Mouse (Mus musculus) common myeloid progenitor, adult 5-6 weeks (primary cell): ENCODE data around the gene Tpd52l2. TPM values are rescaled to one million over a fixed set of nuclear protein-coding genes. Genes with fewer than 3 reads are reported as not detected.

Experiments used
- ATAC-seq: replicated peaks from 2 replicates; pipeline ENCODE4 v1.8.0; 2016; ENCODE audit warnings: low read depth, mild to moderate bottlenecking, moderate TSS enrichment, inconsistent platforms; ENCODE audit not compliant: poor library complexity, severe bottlenecking
- total RNA-seq: library from RNA; stranded (forward); fragments of 200-1000, 187-1606 nt; gene quantifications from 2 replicates; pipeline ENCODE4 v1.2.3, GENCODE M21; 2017

Tpd52l2 gene
- 148 and 155 TPM in 2 replicates for total RNA-seq

DNA sequence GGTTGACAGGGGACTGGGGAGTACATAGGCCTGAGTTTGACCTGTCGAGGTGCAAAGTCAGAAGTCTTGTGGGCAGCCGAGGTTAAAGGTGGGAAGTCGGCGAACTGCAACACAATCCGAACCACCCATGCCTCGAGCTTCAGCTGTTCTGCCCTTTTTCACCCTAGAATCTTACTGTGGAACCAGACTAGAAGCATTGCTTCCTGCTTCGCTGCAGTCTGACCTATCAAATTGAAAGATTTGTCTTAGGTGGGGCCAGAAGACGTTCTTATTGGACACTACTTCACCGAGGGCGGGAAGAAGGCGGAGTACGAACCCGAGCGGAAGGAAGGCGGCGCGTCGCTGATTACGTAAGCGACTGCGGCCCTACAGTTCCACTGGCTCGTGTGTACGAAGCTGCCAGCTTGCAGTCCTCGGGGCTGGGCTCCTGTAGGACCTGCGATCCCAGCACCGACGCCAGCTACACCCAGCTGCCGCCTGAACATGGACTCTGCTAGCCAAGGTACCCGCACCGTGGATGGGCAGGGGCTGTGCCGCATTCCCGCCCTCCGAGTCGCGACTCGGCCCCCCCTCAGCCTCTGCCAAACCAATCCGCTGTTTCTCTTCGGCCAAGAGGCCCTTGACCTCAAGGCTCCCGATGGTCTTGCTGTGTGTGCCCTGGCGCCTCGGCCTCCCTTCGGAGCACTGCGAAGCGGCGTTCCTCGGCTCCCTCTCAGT, at the start of gene Tpd52l2:
Tpd52l2 (plus strand) TSS at position 312 of the 717 bp plus-strand sequence.
- peak; percentile 79 for ATAC-seq

DNA sequence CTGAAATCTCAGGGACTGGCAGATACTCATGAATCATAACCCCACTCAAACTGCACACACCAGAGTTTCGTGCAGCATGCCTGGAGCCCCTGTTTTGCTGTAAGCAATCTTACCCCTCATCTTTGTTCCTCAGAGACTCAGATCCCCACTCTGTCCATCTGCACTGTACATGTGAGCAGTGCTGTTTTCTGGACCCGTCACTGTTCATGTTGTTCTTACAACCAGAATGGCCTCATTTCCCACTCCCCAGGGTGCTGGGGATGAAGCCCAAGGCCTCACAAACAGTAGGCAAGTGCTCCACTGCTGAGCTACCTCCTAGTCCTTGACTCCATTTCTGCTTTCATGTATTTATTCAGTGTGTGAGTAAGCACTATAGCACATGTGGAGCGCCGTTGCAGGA, 44.8 kb upstream of the Tpd52l2 start:
- no peak for ATAC-seq

DNA sequence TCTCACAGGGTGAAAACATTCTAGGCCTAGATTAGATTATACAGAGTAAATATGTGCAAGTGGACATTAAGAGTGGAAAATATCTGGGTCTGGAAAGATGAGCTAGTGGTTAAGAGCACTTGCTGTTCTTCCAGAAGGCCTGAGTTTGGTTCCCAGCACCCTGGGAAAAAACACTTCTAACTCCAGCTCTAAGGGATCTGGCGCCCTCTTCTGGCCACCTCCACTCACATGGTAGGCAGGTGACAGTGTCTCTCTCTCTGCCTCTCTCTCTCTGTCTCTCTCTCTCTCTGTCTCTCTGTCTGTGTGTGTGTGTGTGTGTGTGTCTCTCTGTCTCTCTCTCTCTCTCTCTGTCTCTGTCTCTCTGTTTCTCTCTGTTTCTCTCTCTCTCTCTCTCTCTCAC, 43.7 kb upstream of the Tpd52l2 start:
- ATAC-seq = no peak

DNA sequence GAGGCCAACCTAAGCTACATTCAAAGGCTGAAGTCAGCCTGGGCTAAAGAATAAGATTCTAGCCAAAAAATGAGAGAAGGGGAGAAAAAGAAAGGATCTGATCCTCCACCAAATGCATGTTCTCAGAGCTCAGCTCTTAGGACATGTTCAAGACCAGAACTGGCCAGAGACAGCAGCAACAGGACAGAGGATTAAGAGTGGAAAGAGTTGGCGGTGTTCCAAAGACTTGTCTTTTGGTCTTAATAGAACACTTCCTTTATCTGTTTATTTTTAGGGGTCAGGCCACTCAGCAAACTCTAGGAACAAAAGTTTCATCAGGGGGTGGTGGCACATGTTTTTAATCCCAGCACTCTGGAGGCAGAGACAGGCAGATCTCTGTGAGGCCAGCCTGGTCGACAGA, 41.0 kb upstream of the Tpd52l2 start:
- no peak for ATAC-seq

DNA sequence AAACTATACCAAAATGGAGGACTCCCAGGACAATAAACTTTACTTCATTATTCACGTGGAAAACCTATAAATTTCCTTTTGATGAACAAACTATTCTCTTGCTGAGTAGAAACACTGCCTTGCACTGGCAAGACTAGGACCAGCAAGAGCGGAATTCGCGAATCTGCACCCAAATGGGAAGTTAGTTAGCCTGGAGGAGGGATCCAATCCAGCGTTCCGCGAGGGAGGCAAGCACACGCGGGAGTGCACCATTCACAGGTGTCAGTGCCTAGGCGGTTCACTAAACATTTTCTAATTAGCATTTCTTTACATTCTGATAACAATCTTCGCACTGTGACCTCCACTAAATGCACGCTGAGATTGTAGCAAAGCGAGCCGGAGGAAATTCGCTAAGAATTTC, 39.1 kb upstream of the Tpd52l2 start:
- ATAC-seq = no peak

DNA sequence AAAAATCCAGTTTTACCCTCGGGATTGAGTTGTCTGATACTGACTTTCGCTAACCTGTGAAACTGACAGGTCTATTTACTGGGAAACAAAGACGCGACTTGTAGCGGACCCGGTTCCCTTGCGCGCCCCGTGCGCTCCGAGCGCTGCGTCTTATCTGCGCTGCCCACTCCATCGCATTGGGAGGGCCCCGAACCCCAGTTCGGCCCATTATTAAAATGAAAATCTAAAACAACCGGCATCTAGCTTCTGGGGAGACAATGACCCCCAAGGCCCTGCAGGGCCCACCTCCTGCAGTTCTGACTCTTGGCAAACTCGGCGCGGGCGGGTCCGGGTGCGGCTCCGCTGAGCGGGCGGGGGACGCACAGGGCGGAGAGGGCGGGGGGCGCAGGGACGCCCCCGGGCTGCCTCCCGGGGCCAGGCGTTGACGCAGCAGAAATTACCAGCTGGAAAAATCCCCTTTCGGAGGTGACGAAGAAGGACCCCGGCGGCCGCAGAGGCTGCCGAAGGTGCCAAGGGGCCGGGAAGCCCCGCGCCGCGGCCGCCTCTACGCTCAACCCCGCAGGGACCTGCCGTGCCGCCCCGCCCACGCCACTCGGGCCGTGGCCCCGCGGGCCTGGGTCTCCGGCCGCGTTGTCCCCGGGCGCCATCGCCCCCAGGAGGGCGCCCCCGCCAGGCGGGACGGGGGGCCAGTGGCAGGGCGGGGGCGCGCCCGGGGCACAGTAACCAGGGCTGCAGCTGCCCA, 38.4 kb upstream of the Tpd52l2 start:
- no peak for ATAC-seq

DNA sequence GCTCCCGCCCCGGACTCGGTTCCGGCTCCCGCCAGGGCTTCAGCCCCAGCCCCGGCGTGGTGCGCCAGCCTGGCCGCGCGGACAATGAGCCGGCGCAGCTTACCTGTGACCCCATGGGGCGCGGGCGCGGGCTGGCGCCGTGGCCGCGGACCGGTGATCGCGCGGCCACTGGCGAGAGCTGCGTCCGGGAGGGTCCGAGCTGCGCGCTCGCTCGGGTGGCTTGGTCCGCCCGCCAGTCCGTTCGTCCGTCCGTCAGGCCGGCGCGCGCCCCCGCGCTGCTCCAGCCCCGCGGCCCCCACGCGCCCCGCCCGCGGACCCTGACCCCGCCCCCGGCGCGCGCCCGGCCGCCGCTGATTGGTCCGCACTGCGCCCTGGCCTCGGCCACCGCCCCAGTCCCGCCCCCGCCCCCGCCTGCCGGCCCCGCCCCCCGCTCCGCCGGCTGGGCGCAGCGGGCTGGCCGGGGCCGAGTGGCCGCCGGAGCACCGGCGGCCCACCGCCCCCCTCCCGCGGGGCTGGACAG, 37.7 kb upstream of the Tpd52l2 start, which contains the start of gene Zbtb46:
Zbtb46 (minus strand) TSS at position 274 of the 520 bp plus-strand sequence.
- no peak for ATAC-seq

DNA sequence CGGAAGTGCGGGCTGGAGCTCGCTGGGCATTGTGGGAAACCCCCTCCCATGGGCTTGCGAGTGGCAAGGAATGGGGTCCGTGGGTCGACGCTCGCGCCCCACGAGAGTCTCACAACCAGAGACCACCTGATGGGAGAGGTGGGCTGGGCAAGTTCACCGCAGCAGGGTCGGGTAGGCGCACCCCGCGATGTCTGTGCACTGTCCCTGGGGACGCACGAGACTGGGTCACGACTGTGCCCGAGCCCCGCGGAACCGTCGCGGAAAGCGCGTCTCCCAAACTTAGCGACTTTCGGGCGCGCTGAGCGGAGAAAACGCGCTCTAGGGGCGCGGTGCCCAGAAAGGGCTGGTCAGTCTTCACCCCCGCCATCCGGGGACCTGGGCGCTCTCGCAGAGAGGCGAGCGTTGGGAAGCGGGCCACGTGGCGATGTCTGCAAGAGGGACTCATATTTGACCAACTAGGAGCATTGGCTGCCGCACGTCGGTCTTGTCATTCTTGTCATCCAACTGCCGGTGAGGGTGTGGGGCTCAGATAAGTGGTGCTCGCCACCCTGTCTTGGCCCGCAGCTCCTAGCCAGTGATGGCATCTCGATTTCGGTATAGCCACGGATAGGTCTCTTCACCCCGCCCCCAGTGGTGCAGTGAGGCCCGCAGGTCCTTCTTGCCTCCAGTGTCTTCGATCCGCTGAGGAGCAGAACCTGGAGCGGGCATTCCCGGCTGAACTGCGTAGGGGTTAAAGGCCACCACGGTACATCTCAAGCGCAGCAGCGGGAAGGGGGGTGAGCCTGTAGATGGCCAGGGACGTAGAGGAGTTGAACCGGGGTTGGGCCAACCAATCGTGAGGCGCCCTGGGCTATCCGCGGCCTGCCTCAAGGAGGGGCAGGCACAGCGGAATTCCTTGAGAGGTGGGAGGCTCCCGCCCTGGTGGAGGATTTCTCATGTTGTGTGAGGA, 37.0 kb upstream of the Tpd52l2 start:
- ATAC-seq = peak; percentile 65

DNA sequence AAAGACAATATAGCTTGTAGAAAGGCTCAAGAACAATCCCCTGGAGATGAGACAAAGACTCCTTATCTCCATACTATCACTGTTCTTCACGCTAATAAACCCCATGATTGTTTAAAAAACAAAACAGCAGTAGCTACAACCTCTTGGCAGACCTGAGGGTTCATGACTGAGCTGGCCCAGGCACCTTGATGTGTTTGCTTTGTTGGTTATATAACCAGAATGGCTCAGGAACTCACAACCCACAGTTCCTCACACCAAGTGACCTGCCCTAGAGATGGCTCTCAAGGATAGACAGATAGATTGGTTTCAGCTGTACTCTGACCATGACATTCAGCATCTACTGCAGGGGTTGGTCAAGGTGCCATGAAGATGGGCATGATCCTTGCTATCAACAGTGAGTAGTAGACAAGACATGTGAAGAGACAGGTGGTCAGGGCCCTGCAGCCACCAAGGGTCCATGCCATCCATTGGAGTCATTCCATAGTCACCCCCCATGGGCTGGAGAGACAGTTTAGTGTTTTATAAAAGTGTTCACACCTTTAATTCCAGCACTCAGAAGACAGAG, 35.3 kb upstream of the Tpd52l2 start:
- no peak for ATAC-seq

DNA sequence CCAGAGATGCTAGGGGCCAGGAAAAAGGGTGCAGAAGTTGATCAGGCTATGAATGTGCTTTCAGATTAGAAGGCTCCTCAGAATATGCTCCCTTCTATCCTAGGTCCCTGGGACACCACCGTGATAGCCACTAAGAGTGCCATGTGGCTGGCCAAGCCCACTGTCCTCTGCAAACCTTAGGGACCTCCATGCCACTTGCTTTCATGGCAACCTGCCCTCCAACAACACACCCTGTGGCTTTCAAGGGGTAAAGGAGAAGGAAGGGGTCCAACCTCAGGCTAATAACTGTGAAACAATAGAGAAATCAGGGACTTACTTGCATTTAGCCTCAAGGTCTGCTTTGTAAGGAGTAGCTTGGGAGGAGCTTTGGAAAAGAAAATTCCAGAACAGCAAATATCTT, 34.3 kb upstream of the Tpd52l2 start:
- ATAC-seq = no peak

DNA sequence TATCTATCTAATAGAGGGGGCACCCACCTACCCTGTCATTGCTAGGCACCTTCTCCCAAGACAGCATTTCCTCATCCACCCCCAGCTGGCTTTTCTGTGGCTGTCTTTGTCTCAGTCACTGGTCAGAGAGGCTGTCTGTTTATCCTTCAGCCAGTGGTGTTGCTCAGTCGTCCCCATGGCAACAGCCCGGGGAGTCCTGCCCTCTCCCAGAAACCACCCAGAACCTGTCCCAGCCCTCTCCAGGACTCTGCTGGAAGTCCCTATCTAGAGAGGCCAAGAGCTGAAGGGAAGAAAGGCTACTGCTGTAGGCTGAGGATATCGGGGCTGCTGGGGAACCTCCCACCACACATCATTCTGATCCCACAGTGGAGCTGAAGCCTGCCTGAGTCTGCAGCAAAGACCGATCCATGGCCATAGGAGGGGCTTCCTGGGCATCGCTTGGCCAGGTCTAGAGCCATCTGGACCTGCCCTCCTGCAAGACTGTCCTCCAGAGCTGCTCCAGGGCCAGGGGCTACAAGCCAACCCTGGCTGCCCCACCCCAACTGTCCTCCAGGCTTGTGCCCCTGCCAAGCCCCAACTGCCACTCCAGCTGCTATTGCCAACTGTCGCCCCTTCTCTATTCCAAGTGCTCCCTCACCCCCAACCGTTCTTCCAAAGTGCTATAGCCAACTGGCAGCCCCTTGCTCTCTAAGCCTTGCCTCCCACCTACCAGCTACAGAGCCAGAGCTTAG, 33.8 kb upstream of the Tpd52l2 start:
- ATAC-seq = peak; percentile 40

DNA sequence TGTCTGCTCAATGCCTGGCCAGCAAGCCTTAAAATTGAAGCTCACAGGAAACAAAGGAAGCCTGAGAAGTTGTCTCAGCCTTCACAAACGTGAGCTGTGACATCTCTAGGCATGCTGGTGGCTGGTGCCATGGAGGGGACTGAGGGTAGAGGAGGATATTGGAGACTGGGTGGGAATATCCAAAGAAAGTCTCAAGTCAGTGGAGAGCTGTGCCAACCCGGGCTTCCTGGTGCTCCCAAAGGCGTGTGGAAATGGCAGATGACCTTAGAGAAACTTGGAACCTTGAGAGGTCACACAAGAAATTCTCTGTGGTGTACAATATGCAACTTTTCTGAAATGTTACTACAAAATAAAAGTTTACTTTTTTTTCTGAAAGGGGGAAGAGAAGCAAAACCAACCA, 31.5 kb upstream of the Tpd52l2 start:
- ATAC-seq = no peak

DNA sequence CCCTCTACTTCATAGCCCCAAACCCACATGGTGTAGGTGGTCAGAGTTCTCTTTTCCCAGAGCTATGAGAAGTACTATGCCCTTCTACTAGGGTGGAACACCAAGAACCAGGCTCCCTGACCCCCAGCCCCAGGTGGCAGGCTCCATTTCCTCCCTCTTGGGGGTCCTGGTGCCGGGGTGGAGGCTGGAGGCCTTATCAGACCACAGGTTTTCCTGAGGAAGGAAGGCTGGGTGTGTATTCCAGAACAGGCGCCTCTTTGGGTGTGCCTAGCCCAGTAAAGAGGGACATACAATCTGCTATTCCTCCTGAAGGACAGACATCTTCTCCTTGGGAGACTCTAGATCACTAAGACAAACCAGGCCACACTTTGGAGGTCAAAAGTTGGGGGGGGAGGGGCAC, 26.7 kb upstream of the Tpd52l2 start:
- ATAC-seq = no peak

DNA sequence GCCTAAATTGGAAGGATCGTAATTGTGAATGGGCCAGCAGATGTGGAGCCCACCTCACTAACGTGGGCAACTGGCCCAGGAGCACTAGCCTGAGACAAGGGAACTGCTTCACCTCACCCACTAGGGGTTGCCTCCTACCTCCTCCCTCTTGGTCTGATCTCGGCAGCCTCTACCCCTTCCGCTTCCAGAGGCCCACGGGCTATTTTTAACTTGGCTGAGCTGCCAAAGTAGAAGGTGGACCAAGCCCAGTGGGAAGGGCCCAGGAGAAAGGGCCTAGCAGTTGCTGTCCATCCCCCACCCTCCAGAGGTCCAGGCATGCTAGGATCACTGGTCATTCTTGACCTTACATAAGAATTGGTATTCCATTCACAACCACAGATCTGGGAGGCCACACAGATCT, 25.7 kb upstream of the Tpd52l2 start:
- ATAC-seq = peak; percentile 87

DNA sequence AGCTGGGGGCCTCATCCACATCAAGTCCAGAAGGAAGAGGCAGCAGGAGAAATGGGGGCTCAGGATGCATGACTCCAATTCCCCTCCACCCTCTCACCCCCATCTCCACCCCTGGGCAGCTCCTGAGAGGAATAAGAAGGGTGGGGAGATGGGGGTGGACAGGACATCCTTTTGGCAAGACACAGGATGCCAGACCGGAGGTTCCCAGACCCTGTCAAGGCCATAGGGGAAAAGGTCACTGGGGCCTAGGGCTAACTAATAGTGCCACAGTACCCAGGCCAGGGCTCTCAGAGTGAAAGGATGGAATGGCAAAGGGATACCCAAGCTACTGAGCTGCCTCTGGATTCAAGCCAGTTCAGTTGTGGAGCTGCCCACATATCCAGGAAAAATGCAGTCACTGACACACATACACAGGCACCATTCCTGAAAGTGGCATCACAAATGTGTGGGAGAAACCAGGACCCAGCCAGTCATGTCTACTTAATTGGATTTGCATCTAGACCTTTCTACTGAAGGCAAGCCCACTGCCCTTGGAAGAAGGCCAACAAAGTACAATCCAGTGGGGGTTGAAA, 24.6 kb upstream of the Tpd52l2 start:
- ATAC-seq = no peak

DNA sequence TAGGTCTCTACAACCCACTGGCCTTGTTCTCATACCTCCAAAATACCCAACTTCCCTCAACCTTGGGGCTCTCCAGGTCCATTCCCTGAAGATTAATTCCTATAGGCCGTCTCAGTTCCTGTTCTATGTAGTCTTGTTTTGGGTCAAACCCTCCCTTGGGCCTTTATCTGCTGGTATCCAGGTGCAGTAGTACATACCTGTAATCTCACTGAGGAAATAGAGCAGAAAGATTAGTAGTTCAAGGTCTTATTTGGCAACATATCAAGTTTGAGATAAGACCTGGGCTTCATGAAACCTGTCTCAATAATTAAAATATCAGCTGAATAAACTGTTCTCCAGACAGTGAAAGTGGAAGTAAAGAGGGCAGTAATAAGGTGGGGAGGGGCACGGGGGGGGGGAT, 13.8 kb upstream of the Tpd52l2 start:
- ATAC-seq = no peak

DNA sequence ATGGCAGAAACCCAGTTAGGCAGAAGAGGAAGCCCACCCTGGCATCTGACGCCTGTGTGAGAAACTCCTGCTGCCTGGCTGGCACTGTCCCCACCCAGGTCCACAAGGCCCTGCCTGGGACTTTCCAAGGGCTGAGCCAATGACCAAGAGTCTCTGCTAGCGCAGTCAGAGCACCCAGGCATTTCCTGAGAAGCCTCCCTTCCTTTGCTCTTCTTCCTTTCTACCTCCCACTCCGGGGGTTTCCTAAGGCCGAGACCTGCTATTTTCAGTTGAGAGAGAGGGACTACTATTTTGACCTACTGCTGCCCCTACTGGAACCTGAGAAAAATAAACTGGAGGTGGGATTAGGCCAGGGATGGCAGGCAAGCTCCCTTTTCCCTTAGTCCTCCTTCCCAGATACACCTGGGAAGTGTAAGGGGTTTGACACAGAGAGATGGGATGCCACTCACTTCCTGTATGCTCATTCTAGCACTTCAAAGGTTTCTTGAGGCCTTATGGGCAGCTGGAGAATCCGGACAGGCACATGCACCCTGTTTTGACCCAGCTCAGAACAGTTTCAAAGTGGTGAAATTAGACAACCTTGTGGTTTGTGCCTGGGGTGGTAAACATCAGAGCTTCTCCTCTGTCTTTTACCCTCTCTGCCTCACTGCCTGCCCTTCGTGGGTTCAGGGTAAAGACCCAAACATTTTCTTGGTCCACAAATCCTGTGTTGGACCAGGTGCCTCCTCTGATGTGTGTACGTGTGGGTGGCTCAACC, 13.2 kb upstream of the Tpd52l2 start:
- ATAC-seq = peak; percentile 81

DNA sequence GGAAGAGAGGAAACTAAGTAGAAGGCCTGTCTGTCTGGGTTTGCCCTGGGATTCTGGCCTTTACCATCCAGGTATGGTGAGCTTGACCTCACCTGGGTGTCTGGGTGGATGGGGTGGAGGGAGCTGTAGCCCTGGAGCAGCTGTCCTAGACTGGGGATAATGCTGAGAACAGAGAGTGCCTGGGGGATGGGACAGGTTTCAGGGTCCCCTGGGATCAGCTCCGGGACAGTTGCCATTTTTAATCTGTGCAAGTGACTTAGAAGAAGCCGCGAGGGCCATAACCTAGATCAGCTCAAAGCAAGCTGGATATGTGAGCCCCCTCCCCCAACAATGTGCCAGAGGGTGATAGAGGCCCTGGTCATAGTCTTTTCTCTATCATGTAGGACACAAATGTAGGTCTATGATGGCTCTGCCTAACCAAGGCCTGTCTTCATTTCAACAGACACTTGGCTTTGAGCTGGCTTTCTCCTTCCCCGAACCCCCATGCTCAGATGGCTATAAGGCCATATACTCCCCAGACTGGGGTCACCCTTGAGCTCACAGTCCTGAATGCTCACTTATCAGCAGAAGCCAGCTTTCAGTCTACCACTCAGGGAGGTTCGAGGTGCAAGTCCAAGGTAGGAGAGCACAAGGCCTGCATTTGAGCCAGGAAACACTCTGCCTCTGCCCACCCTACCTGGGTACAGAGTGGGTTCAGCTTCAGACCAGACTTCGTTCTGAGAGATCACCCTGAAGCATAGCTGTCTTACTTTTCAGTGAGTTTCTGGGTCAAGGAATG, 12.3 kb upstream of the Tpd52l2 start:
- ATAC-seq = no peak
